Mouse (Mus musculus): Measurements from ENCODE around the gene Gm7029. TPM values are rescaled to one million over a fixed set of nuclear protein-coding genes. Genes with fewer than 3 reads are reported as not detected.
"Not testable (repeated sequence)": the region's sequence is repeated elsewhere in the genome, so short reads cannot be mapped to it uniquely, and the experiment has no call there.

The Gm7029 gene
- polyA plus RNA-seq, 1 experiment from 2014 or later = not detected

- Histone ChIP-seq H3K4me1 (replicated peaks; ENCODE audit: control insufficient read depth, insufficient read depth, low read length) (no peaks in the 10 kb centered on the region), H3K9me3 (ENCODE audit: control insufficient read depth) (no peaks in the 10 kb centered on the region), H3K27me3 (replicated peaks; ENCODE audit: control insufficient read depth, insufficient read depth, low read length) (no peaks in the 10 kb centered on the region), H3K36me3 (ENCODE audit: control insufficient read depth, insufficient read depth) (peaks cover under 1% of the 10 kb centered on the region; the same call in 1 of the 2 replicates), H3K9ac (ENCODE audit: low read depth, low read length) (peak within 1 kb of the TSS; percentile 40; the same call in 1 of the 2 replicates), H3K4me2 (replicated peaks; ENCODE audit: low read depth) (peak within 1 kb of the TSS; percentile 80), H3K4me3 (ENCODE audit: low read depth, low read length) (peak within 1 kb of the TSS; percentile 66), H3K27ac (ENCODE audit: low read depth, low read length) (no peak within 1 kb of the TSS)
- peak; percentile 100 for TF ChIP-seq CTCF (IDR thresholded peaks at IDR 0.05; ENCODE audit: low read depth)
- WGBS = under 1% methylated on average over 49 of the region's 49 CpGs
- ATAC-seq = peak; percentile 99
Measured at GRCm38 (mm10) chr17:33890533-33891059, 17.0 kb downstream of the Gm7029 start, which contains the start of gene Kifc1. Kifc1 (minus strand) TSS chr17:33890661.

GRCm38 (mm10) chr17:33891357-33891756 is 17.7 kb downstream of the Gm7029 start:
- no peaks in the 10 kb centered on the region for H3K4me1 ChIP-seq (replicated peaks; ENCODE audit: control insufficient read depth, insufficient read depth, low read length)
- H3K27me3 ChIP-seq (replicated peaks; ENCODE audit: control insufficient read depth, insufficient read depth, low read length) = no peaks in the 10 kb centered on the region
- no peak overlapping the region for H3K4me2 ChIP-seq (replicated peaks; ENCODE audit: low read depth)
- H3K4me3 ChIP-seq (ENCODE audit: low read depth, low read length) = no peak overlapping the region
- no peaks in the 10 kb centered on the region for H3K9me3 ChIP-seq (ENCODE audit: control insufficient read depth)
- 70% methylated on average over 2 of the region's 2 CpGs for WGBS
- H3K9ac ChIP-seq (ENCODE audit: low read depth, low read length) = no peak overlapping the region
- ATAC-seq = no peak
- TF ChIP-seq CTCF (IDR thresholded peaks at IDR 0.05; ENCODE audit: low read depth) = no peak
- no peak overlapping the region for H3K27ac ChIP-seq (ENCODE audit: low read depth, low read length)
- no peaks in the 10 kb centered on the region for H3K36me3 ChIP-seq (ENCODE audit: control insufficient read depth, insufficient read depth)

DNA sequence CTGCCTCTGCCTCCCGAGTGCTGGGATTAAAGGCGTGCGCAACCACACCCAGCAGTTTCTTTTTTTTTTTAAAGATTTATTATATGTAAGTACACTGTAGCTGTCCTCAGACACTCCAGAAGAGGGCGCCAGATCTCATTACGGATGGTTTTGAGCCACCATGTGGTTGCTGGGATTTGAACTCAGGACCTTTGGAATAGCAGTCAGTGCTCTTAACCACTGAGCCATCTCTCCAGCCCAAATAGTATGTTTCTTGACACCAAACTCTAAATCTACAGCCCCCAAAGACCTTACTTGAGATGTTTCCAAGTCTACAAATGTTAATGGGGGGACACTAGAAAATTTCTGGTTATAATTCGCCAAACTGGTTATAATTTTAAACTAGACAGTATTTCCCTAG is 18.3 kb downstream of the Gm7029 start:
- not testable (repeated sequence) for ATAC-seq; H3K9ac ChIP-seq (ENCODE audit: low read depth, low read length); H3K4me1 ChIP-seq (replicated peaks; ENCODE audit: control insufficient read depth, insufficient read depth, low read length); H3K4me2 ChIP-seq (replicated peaks; ENCODE audit: low read depth); H3K4me3 ChIP-seq (ENCODE audit: low read depth, low read length); H3K27me3 ChIP-seq (replicated peaks; ENCODE audit: control insufficient read depth, insufficient read depth, low read length); H3K27ac ChIP-seq (ENCODE audit: low read depth, low read length); H3K36me3 ChIP-seq (ENCODE audit: control insufficient read depth, insufficient read depth); H3K9me3 ChIP-seq (ENCODE audit: control insufficient read depth)
- peak; percentile 28; the same call in 1 of the 2 replicates for TF ChIP-seq CTCF (IDR thresholded peaks at IDR 0.05; ENCODE audit: low read depth)
- 67% methylated on average over 6 of the region's 6 CpGs for WGBS

- no peak for ATAC-seq
- no peak overlapping the region for H3K4me3 ChIP-seq (ENCODE audit: low read depth, low read length)
- no peak overlapping the region for H3K9ac ChIP-seq (ENCODE audit: low read depth, low read length)
- H3K4me1 ChIP-seq (replicated peaks; ENCODE audit: control insufficient read depth, insufficient read depth, low read length) = no peaks in the 10 kb centered on the region
- H3K36me3 ChIP-seq (ENCODE audit: control insufficient read depth, insufficient read depth) = no peaks in the 10 kb centered on the region
- no peak overlapping the region for H3K4me2 ChIP-seq (replicated peaks; ENCODE audit: low read depth)
- WGBS = 21% methylated on average over 7 of the region's 7 CpGs
- no peak for TF ChIP-seq CTCF (IDR thresholded peaks at IDR 0.05; ENCODE audit: low read depth)
- no peak overlapping the region for H3K27ac ChIP-seq (ENCODE audit: low read depth, low read length)
- no peaks in the 10 kb centered on the region for H3K27me3 ChIP-seq (replicated peaks; ENCODE audit: control insufficient read depth, insufficient read depth, low read length)
- H3K9me3 ChIP-seq (ENCODE audit: control insufficient read depth) = no peaks in the 10 kb centered on the region
Measured at GRCm38 (mm10) chr17:33892429-33892828, 18.8 kb downstream of the Gm7029 start.

- H3K9ac ChIP-seq (ENCODE audit: low read depth, low read length); H3K4me1 ChIP-seq (replicated peaks; ENCODE audit: control insufficient read depth, insufficient read depth, low read length); H3K36me3 ChIP-seq (ENCODE audit: control insufficient read depth, insufficient read depth); H3K4me3 ChIP-seq (ENCODE audit: low read depth, low read length); H3K27ac ChIP-seq (ENCODE audit: low read depth, low read length); ATAC-seq; H3K27me3 ChIP-seq (replicated peaks; ENCODE audit: control insufficient read depth, insufficient read depth, low read length); H3K4me2 ChIP-seq (replicated peaks; ENCODE audit: low read depth); H3K9me3 ChIP-seq (ENCODE audit: control insufficient read depth): not testable (repeated sequence)
- 54% methylated on average over 4 of the region's 4 CpGs for WGBS
Measured at GRCm38 (mm10) chr17:33893011-33893410, 19.4 kb downstream of the Gm7029 start.

DNA sequence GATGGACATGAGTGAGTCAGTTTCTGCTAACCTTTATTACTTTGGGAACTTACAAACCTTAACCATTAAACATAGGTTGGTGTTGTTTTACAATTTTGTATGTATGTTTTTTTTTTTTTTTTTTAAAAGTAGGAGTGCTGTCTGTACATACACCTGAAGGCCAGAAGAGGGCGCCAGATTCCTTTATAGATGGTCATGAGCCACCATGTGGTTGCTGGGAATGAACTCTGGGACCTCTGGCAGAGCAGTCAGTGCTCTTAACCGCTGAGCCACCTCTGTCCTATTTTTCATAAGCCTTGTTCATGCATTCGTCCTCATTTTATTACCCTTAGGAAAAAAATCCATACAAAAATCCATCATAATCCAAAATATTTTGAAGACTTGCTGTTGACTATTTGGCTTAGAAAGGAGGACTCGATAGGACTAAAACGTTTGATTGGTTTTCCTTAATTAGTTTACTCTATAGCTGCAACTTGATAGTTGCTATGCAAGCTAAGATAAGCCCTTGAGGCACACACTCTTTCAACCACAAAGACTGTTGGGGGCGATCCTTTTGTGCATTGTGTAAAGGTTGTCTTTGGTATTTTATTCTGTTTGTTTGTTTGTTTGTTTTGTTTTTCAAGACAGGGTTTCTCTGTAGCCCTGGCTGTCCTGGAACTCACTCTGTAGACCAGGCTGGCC is 23.6 kb downstream of the Gm7029 start:
- no peak overlapping the region for H3K4me3 ChIP-seq (ENCODE audit: low read depth, low read length)
- H3K9me3 ChIP-seq (ENCODE audit: control insufficient read depth) = no peaks in the 10 kb centered on the region
- no peaks in the 10 kb centered on the region for H3K36me3 ChIP-seq (ENCODE audit: control insufficient read depth, insufficient read depth)
- H3K27me3 ChIP-seq (replicated peaks; ENCODE audit: control insufficient read depth, insufficient read depth, low read length) = no peaks in the 10 kb centered on the region
- peak; percentile 49; the same call in 1 of the 2 replicates for ATAC-seq
- 27% methylated on average over 6 of the region's 6 CpGs for WGBS
- TF ChIP-seq CTCF (IDR thresholded peaks at IDR 0.05; ENCODE audit: low read depth) = peak; percentile 79
- no peaks in the 10 kb centered on the region for H3K4me1 ChIP-seq (replicated peaks; ENCODE audit: control insufficient read depth, insufficient read depth, low read length)
- no peak overlapping the region for H3K9ac ChIP-seq (ENCODE audit: low read depth, low read length)
- H3K4me2 ChIP-seq (replicated peaks; ENCODE audit: low read depth) = no peak overlapping the region
- no peak overlapping the region for H3K27ac ChIP-seq (ENCODE audit: low read depth, low read length)

DNA sequence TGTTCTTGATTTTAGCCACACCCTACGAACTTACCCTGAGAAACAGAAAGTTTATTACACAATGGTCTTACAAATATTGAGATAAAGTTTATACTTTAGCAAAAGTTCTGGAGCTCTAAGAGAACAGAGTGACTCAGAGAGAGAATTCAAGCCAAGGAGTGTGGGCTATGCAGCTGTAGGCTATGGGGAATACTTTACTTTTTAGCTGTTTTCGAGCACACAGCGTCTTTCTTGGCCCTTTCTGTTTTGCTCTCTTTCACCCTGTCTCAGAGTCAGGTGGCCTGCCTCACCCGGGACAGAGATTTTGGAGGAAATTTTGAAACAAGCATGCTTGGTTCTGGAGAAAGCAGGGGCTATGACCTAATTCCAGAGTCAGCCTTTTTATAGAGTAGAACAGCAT is 24.6 kb downstream of the Gm7029 start:
- 72% methylated on average over 4 of the region's 4 CpGs for WGBS
- H3K36me3 ChIP-seq (ENCODE audit: control insufficient read depth, insufficient read depth); H3K9me3 ChIP-seq (ENCODE audit: control insufficient read depth); H3K4me1 ChIP-seq (replicated peaks; ENCODE audit: control insufficient read depth, insufficient read depth, low read length); H3K4me2 ChIP-seq (replicated peaks; ENCODE audit: low read depth); H3K4me3 ChIP-seq (ENCODE audit: low read depth, low read length); H3K27ac ChIP-seq (ENCODE audit: low read depth, low read length); H3K27me3 ChIP-seq (replicated peaks; ENCODE audit: control insufficient read depth, insufficient read depth, low read length); ATAC-seq; H3K9ac ChIP-seq (ENCODE audit: low read depth, low read length): not testable (repeated sequence)
